Mouse (Mus musculus): Measurements from ENCODE around the gene Map3k5.

Gene Map3k5

GRCm38 (mm10) chr10:20149835-20150355 lies 215.6 kb downstream of the Map3k5 start:
- no peak for DNase-seq (ENCODE audit: extremely low read depth, low read depth, low spot score)

- DNase-seq (ENCODE audit: extremely low read depth, low read depth, low spot score), result no peak
These were observed 217.9 kb downstream of the Map3k5 start for GRCm38 (mm10) chr10:20152131-20152530.

- no peak for DNase-seq (ENCODE audit: extremely low read depth, low read depth, low spot score)
These were observed 219.2 kb downstream of the Map3k5 start for GRCm38 (mm10) chr10:20153507-20153906.

GRCm38 (mm10) chr10:20155401-20155800 lies 221.1 kb downstream of the Map3k5 start:
- no peak for DNase-seq (ENCODE audit: extremely low read depth, low read depth, low spot score)

- DNase-seq (ENCODE audit: extremely low read depth, low read depth, low spot score), result no peak
These were observed 222.9 kb downstream of the Map3k5 start for GRCm38 (mm10) chr10:20157021-20157726.

- DNase-seq (ENCODE audit: extremely low read depth, low read depth, low spot score), result no peak
These were observed 224.5 kb downstream of the Map3k5 start for GRCm38 (mm10) chr10:20158756-20159155.

- DNase-seq (ENCODE audit: extremely low read depth, low read depth, low spot score), result no peak
These were observed 225.0 kb downstream of the Map3k5 start for GRCm38 (mm10) chr10:20159308-20159707.

GRCm38 (mm10) chr10:20160914-20161313 lies 226.6 kb downstream of the Map3k5 start:
- DNase-seq (ENCODE audit: extremely low read depth, low read depth, low spot score), result no peak

GRCm38 (mm10) chr10:20164810-20165209 lies 230.5 kb downstream of the Map3k5 start:
- peak; percentile 75 for DNase-seq (ENCODE audit: extremely low read depth, low read depth, low spot score)

GRCm38 (mm10) chr10:20166797-20167196 lies 232.5 kb downstream of the Map3k5 start:
- DNase-seq (ENCODE audit: extremely low read depth, low read depth, low spot score), result no peak

- peak; percentile 90 for DNase-seq (ENCODE audit: extremely low read depth, low read depth, low spot score)
These were observed 233.2 kb downstream of the Map3k5 start for GRCm38 (mm10) chr10:20167467-20167866.

- DNase-seq (ENCODE audit: extremely low read depth, low read depth, low spot score), result no peak
These were observed 235.0 kb downstream of the Map3k5 start for GRCm38 (mm10) chr10:20169182-20169674.

GRCm38 (mm10) chr10:20169927-20170604 lies 235.8 kb downstream of the Map3k5 start:
- DNase-seq (ENCODE audit: extremely low read depth, low read depth, low spot score), result no peak

GRCm38 (mm10) chr10:20170605-20171088 lies 236.4 kb downstream of the Map3k5 start:
- no peak for DNase-seq (ENCODE audit: extremely low read depth, low read depth, low spot score)

- no peak for DNase-seq (ENCODE audit: extremely low read depth, low read depth, low spot score)
These were observed 236.9 kb downstream of the Map3k5 start for GRCm38 (mm10) chr10:20171209-20171608.

GRCm38 (mm10) chr10:20171756-20172155 lies 237.5 kb downstream of the Map3k5 start:
- DNase-seq (ENCODE audit: extremely low read depth, low read depth, low spot score), result no peak

GRCm38 (mm10) chr10:20173733-20174132 lies 239.5 kb downstream of the Map3k5 start:
- DNase-seq (ENCODE audit: extremely low read depth, low read depth, low spot score), result peak; percentile 98

GRCm38 (mm10) chr10:20176054-20176453 lies 241.8 kb downstream of the Map3k5 start:
- DNase-seq (ENCODE audit: extremely low read depth, low read depth, low spot score), result no peak

GRCm38 (mm10) chr10:20178807-20179605 lies 244.7 kb downstream of the Map3k5 start:
- DNase-seq (ENCODE audit: extremely low read depth, low read depth, low spot score), result peak; percentile 72

- no peak for DNase-seq (ENCODE audit: extremely low read depth, low read depth, low spot score)
These were observed 246.9 kb downstream of the Map3k5 start for GRCm38 (mm10) chr10:20181198-20181597.

Data from fat pad, adult 2 months (tissue).